Mouse (Mus musculus) forebrain, postnatal 0 days (tissue): ENCODE measurements at regions not wholly inside any gene's neighbourhood (a gene's known extent, or its start where the extent isn't known, plus 50 kb on each side); places are given as distances from the start of the nearest gene placed in this dataset.

Source experiments
- ATAC-seq: fragments of 200-750 bp; cut with Nextera tagmentation; 2 replicates; pipeline ENCODE4 v1.8.0; 2017; ENCODE audit warnings: mild to moderate bottlenecking, moderate library complexity
- DNase-seq: peaks from one replicate; pipeline ENCODE4 v3.0.0-alpha.2; 2015
- H3K27ac ChIP-seq: fragments of 300-500 bp; sonication (generic); 2 replicates; pipeline ENCODE4 v1.5.1; 2014; ENCODE audit warnings: low read depth, mild to moderate bottlenecking, antibody characterized with exemption, low read length, moderate library complexity, mixed read lengths
- H3K27me3 ChIP-seq: fragments of 300-500 bp; sonication (generic); 2 replicates; pipeline ENCODE4 v1.6.1; 2014; ENCODE audit warnings: mild to moderate bottlenecking, low read length, mixed read lengths; ENCODE audit not compliant: insufficient read depth
- H3K36me3 ChIP-seq: fragments of 300-500 bp; sonication (generic); 2 replicates; pipeline ENCODE4 v1.6.1; 2014; ENCODE audit warnings: mild to moderate bottlenecking, moderate library complexity; ENCODE audit not compliant: insufficient read depth
- H3K4me1 ChIP-seq: fragments of 300-500 bp; sonication (generic); 2 replicates; pipeline ENCODE4 v1.6.1; 2014; ENCODE audit warnings: antibody characterized with exemption; ENCODE audit not compliant: insufficient read depth
- H3K4me2 ChIP-seq: fragments of 300-500 bp; sonication (generic); 2 replicates; pipeline ENCODE4 v1.6.1; 2014; ENCODE audit warnings: low read depth, mild to moderate bottlenecking, moderate library complexity
- H3K4me3 ChIP-seq: fragments of 300-500 bp; sonication (generic); 2 replicates; pipeline ENCODE4 v1.5.1; 2014; ENCODE audit warnings: low read depth, low read length, mixed read lengths
- H3K9ac ChIP-seq: fragments of 300-500 bp; sonication (generic); 2 replicates; pipeline ENCODE4 v1.6.1; 2014; ENCODE audit warnings: mild to moderate bottlenecking
- H3K9me3 ChIP-seq: fragments of 300-500 bp; sonication (generic); 2 replicates; pipeline ENCODE4 v1.6.1; 2016; ENCODE audit warnings: low read length
- CTCF ChIP-seq: sonication (generic); IDR thresholded peaks from 2 replicates; pipeline ENCODE4 v1.5.1; 2016; ENCODE audit warnings: antibody characterized with exemption, control low read depth, low read depth
- WGBS: fragments of 180-500 bp; shearing (Covaris S2); extraction: QIAGEN DNeasy Blood & Tissue Kit; methylation state at CpG from one replicate; pipeline ENCODE4 v1.1.7; 2014; 5-methylcytosine and 5-hydroxymethylcytosine counted together

DNA sequence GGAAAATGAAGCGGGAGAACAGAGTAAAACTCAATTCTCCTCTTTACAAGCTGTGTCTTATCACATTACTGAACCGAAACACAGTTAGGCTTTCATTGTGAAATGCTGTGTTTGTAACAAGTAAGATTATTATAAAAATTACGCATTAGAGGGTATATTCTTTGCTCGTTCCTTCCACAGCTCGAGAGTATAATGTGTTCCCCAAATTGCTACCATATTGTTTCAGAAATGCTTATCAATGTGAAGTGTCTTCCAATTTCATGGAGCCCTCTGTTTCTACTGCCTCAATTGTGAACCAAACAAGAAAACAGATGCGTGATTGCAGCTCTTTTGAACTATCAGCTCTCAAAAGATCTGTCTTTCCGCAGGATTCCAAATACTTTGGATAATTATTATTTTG lies 378.4 kb downstream of the Ttll7 start:
- no peaks in the 10 kb centered on the region for H3K27me3 ChIP-seq
- H3K4me2 ChIP-seq: no peak overlapping the region
- no peaks in the 10 kb centered on the region for H3K9me3 ChIP-seq
- DNase-seq (no peak), ATAC-seq (peak; percentile 42; the same call in 1 of the 2 replicates)
- no peak for TF ChIP-seq CTCF
- H3K4me1 ChIP-seq: no peaks in the 10 kb centered on the region
- no peak overlapping the region for H3K4me3 ChIP-seq
- H3K9ac ChIP-seq: no peak overlapping the region
- H3K36me3 ChIP-seq: no peaks in the 10 kb centered on the region
- H3K27ac ChIP-seq: no peak overlapping the region
- 51% methylated on average over 7 of the region's 7 CpGs for WGBS

GRCm38 (mm10) chr3:147238398-147238797 lies 386.2 kb downstream of the Ttll7 start:
- no peak for DNase-seq
- Histone ChIP-seq H3K4me1 (no peaks in the 10 kb centered on the region), H3K9me3 (no peaks in the 10 kb centered on the region), H3K27me3 (no peaks in the 10 kb centered on the region), H3K9ac (no peak overlapping the region), H3K4me3 (no peak overlapping the region), H3K4me2 (no peak overlapping the region), H3K36me3 (no peaks in the 10 kb centered on the region), H3K27ac (no peak overlapping the region)
- ATAC-seq: no peak
- no peak for TF ChIP-seq CTCF
- WGBS: 94% methylated on average over 1 of the region's 1 CpGs

GRCm38 (mm10) chr3:147240651-147241050 lies 388.5 kb downstream of the Ttll7 start:
- Histone ChIP-seq H3K4me3 (no peak overlapping the region), H3K27me3 (no peaks in the 10 kb centered on the region), H3K9me3 (no peaks in the 10 kb centered on the region), H3K9ac (no peak overlapping the region), H3K4me1 (no peaks in the 10 kb centered on the region), H3K36me3 (no peaks in the 10 kb centered on the region), H3K4me2 (no peak overlapping the region), H3K27ac (no peak overlapping the region)
- 25% methylated on average over 4 of the region's 4 CpGs for WGBS
- ATAC-seq (no peak), DNase-seq (no peak)
- TF ChIP-seq CTCF: no peak

DNA sequence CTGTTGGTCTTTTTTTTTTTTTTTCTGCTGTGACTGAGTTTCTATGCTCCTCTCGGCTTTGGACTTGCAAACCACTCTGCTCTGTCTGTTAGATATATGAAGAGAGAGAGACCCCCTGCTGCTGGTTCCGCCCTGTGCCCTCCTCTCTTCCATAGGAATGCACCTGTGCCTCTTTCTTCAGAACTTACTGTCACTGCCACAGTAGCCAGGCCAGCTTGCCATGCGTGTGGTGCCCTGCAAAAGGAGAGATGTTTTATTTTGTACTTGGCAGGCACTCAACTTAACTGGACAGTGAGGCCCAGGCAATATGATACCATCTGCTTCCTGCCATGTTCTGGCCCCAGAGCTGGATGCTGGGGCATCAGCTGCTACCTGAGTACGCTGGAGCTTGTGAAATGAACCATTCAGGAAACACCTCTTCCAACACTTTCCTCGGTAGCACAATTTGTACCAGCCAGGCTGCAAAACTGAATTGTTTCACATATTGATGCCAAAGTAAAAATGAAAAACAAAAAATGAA lies 392.8 kb downstream of the Ttll7 start:
- H3K4me3 ChIP-seq: no peak overlapping the region
- WGBS: 65% methylated on average over 5 of the region's 5 CpGs
- no peaks in the 10 kb centered on the region for H3K4me1 ChIP-seq
- H3K27ac ChIP-seq: no peak overlapping the region
- H3K36me3 ChIP-seq: no peaks in the 10 kb centered on the region
- DNase-seq (no peak), ATAC-seq (no peak)
- H3K4me2 ChIP-seq: no peak overlapping the region
- no peak overlapping the region for H3K9ac ChIP-seq
- no peaks in the 10 kb centered on the region for H3K9me3 ChIP-seq
- H3K27me3 ChIP-seq: no peaks in the 10 kb centered on the region
- no peak for TF ChIP-seq CTCF

DNA sequence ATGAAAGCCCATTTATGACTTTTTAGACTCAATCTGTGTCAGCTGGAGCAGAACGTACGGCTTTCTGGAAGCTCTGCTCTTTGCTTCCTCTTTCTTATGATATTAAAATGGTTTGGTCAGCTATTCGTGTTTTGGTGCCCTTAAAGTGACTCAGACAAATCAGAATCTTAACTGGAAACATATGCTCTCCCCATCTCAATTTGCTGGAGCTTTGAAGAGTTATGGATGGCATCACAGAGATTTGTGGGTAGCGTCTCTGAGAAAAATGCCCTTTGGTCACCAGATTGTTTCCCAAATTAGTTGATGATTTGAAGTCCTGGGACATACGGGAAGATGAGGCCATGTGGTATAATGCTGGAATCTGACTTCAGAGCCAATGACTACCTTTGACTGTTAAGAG lies 394.0 kb downstream of the Ttll7 start:
- 91% methylated on average over 5 of the region's 5 CpGs for WGBS
- no peaks in the 10 kb centered on the region for H3K9me3 ChIP-seq
- H3K27me3 ChIP-seq: no peaks in the 10 kb centered on the region
- H3K4me1 ChIP-seq: no peaks in the 10 kb centered on the region
- no peak for ATAC-seq
- H3K9ac ChIP-seq: no peak overlapping the region
- no peak for DNase-seq
- TF ChIP-seq CTCF: no peak
- no peak overlapping the region for H3K4me3 ChIP-seq
- no peak overlapping the region for H3K27ac ChIP-seq
- no peak overlapping the region for H3K4me2 ChIP-seq
- H3K36me3 ChIP-seq: no peaks in the 10 kb centered on the region

GRCm38 (mm10) chr3:147249466-147249865 lies 397.3 kb downstream of the Ttll7 start:
- H3K9ac ChIP-seq: no peak overlapping the region
- WGBS: 85% methylated on average over 1 of the region's 1 CpGs
- no peak for DNase-seq
- 0 out of 2 replicates have a peak, but pooled peaks cover 5% of the 10 kb centered on the region for H3K4me1 ChIP-seq
- H3K36me3 ChIP-seq: no peaks in the 10 kb centered on the region
- TF ChIP-seq CTCF: no peak
- no peaks in the 10 kb centered on the region for H3K27me3 ChIP-seq
- no peak overlapping the region for H3K4me3 ChIP-seq
- H3K9me3 ChIP-seq: no peaks in the 10 kb centered on the region
- ATAC-seq: no peak
- H3K4me2 ChIP-seq: no peak overlapping the region
- no peak overlapping the region for H3K27ac ChIP-seq

GRCm38 (mm10) chr3:147249906-147250305 lies 397.7 kb downstream of the Ttll7 start:
- ATAC-seq: no peak
- Histone ChIP-seq H3K4me3 (no peak overlapping the region), H3K9me3 (no peaks in the 10 kb centered on the region), H3K9ac (no peak overlapping the region), H3K27me3 (no peaks in the 10 kb centered on the region), H3K27ac (no peak overlapping the region), H3K36me3 (no peaks in the 10 kb centered on the region), H3K4me2 (no peak overlapping the region), H3K4me1 (0 out of 2 replicates have a peak, but pooled peaks cover 5% of the 10 kb centered on the region)
- TF ChIP-seq CTCF: no peak
- DNase-seq: no peak
- WGBS: 60% methylated on average over 2 of the region's 2 CpGs
